Mouse (Mus musculus): ENCODE results near the gene Ovol1.
A peak's percentile ranks its signal among the peaks of the same experiment; 100 is the strongest.

The Ovol1 gene

DNA sequence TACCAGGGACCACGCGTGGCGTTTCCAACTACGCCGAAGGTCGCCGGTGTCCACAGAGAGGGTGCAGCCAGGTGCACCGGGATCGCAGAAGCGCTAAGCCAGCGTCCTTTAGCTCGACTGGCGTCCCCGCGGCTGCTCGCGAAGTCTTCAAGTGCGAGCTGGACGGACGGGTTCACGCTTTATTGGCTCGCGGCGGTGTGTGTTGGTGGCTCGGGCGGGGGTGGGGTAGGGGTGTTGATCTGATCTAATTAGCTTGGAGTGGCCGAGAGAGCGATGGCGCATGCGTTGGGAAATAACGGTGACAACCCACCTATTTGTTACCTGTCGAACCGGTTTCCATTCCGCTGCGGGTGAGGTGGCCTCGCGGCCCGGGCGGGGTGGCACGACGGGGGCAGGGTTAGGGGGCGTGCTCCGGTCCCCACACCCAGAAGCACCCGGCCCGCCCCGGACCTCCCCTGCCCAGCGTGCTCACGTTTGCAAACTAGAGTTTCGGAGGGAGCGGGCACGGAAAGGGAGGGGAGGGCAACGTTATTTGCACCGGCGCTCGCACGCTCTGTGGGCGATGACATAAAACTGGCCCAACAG lies at the start of gene Ovol1:
Ovol1 (minus strand) TSS at position 190 of the 585 bp plus-strand sequence.
- DNase-seq: peak; percentile 67 to 90

DNA sequence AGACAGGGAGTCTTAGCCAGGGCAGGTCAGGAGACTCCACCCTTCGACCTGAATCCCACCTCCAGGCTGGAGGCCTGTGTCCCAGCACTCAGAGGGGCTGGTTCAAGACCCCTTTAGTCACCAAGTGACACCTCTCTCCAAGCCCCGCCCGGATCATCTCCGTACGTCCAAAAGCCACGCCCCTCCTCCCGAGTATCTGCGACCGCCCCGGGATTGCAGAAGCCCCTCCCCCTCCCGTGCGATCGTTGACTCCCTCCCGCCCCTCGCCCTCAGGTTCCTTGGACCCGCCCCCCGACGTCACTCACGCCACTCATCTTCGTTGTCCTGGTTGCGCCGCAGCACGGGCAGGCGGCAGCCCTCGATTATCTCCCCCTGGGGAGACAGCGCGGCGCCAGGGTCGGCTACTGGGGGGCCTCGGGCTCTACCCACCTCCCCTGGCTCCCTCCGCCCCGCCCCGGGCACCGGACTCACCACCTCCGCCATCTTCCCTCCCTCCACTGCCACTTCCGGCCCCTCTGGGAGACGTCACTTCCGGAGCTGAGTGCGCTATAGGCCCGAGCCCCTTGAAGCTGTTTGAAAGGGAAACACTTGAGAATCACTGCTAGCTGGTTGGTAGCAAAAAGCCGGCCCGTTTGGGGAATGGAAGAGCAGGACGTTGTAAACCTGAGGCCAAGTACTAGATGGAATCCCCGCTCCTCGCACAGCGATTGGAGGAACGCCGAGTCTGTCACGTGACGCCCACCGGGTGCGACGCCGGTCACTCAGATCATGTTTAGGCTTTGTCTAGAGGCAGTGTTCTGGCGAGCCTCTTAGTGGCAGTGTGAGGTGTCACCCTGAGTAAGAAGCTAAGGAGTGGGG lies 49.3 kb upstream of the Ovol1 start, which contains the start of gene Kat5:
Kat5 (minus strand) TSS at position 691 of the 858 bp plus-strand sequence.
- DNase-seq: peak; percentile 95 to 96

DNA sequence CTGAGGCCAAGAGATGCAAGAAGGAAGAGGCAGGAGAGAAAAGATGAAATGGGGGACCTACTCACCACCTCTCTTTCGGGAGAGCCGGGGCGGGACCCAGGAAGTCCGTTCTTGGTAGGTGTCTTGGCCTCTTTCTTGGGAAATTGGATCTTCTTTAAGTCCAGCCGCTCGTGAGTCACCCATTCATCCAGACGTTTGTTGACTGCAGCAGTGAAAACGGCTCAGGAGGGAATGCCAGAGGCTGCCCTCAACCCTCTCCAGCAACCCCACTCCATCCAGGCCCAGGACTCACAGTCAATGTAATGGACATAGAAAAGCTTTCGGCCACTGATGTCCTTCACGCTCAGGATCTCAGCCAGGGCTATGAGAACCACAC lies 48.7 kb upstream of the Ovol1 start:
- no peak for DNase-seq

DNA sequence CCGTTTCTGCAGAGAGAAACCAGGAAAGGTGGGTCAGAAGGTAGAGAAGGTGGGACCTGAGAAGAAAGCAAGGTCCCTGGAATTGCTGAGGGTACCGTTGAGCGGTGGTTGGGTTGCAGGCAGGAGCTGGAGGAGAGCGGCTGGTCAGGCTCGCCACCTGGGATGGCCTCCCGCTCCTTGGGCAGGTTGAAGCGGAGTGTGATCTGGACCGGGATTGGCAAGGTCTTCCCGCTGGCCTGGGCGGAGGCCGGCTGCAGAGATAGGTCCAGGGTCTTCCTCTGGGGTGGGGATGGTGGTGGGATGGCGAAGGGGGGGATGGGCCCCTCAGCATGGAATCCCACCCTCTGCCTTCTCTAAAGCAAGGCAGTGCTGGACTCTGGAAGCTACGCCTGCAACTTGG lies 48.3 kb upstream of the Ovol1 start:
- no peak for DNase-seq

DNA sequence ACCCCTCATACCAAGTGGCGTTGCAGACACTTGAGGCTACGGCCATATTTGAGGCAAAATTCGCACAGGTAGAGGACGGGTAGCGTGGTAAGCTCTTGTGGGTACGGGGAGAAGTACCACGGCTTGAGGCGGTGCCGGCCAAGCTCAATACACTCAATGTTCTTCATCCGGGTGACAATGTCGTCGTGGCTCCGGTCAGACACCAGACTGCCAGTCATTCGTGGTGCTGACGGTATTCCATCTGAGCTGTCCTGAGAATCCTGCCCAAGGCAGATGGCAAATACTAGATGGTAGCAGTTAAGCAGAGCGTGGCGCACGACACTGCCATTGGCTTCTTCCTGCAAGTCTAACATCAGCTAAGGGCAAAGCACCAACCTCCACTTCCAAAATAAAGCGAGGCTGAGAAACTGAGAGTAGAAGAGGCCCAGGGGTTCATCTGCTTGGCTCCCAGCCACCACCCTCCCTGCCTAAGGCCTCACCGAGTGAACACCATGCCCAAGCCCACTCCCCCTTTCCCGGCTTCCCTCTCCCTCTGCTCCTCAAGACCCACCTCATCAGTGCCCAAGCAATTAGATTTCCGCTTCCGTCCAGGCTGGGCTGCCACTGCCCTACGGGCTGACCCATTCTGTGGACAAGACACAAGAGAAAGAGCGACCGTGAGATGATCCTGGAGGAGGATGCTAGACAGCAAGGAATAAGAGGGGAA lies 47.4 kb upstream of the Ovol1 start:
- DNase-seq: no peak

DNA sequence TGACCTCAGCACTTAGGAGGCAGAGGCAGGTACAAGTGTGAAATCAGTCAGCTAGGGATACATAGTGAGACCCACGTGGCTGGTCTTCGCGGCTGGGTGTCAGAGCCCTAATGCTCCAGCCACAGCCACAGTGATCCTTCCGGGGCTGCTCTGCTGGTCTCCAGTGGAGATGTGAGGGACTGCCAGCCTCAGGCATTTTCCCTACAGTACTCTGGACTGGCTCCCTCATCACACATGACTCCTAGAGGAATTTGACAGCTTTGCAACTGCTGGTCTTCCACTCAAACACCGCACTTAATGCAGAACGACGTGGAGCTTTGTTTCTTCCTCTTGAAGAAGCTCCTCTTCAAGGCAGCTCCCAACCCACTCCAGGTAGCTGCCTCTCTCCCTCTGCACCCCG lies 45.8 kb upstream of the Ovol1 start:
- DNase-seq: no peak

DNA sequence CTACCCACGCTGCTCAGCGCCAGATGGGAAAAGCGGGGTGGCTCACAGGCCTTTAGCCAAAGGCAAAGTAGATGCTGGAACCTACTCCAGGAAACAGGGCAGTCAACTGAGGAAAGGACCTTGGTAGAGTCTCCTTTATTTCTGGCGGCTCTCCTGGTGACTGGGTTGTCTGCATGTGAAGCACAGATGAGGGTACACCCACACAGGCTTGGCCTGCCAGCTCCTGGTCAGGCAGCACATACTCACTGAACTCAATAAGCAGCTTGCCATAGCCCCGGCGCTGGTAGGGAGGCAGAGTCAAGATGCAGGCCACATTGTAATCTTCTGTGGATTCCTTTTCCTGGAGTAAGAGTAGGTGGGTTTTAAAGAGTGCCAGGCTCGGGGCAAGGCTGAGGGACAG lies 44.7 kb upstream of the Ovol1 start:
- no peak for DNase-seq

DNA sequence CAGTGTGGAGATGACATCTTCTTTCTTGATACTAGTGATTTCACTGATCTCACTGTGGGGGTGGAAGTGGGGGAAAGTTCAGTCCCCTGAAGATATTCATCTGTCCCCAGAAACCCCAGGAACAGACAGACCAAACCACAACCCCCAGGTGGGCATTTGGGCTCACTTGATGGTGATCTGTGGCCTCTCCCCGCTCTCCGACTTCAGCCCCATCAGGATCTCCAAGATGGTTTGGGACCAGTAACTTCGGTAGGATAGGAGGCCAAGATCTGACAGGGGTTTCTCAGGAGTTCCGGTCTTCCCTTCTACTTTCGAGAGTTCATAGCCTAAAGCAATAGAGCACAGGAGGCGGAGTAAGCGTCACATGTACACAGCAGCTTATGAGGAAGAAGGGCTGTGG lies 43.2 kb upstream of the Ovol1 start:
- no peak for DNase-seq

DNA sequence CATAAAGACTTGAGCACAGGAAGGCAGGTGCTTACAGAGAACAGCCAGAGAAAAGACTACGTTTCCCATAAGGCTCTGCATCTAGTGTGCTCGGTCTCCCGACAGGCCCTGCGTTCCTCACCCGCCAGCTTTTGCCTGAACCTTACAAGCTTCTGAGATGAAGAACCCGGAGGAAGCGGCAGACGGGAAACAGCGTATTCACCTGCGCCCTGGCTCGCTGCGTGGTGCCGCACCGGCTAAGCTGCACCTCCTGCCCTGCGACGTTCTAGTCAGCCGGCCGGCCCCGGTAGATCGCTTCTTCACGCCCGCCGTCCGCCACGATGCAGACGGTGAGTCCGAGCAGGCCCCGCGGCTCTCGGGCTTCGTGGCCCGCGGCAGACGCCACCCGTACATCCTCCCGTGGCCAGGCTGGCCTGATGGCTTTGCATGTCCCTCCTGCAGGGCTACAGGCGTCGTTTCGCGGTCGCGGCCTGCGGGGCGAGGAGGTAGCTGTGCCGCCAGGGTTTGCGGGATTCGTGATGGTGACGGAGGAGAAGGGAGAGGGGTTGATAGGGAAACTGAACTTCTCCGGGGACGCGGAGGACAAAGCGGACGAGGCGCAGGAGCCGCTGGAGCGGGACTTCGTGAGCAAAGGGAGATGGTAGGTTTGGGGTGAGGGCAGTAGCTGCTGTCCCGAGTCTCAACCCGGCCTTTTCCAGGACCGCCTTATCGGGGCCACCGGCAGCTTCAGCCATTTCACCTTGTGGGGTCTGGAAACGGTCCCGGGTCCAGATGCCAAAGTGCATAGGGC lies 41.5 kb upstream of the Ovol1 start, which contains the start of gene Rnaseh2c:
Rnaseh2c (plus strand) TSS at position 122 of the 790 bp plus-strand sequence.
- peak; percentile 79 to 89 for DNase-seq

DNA sequence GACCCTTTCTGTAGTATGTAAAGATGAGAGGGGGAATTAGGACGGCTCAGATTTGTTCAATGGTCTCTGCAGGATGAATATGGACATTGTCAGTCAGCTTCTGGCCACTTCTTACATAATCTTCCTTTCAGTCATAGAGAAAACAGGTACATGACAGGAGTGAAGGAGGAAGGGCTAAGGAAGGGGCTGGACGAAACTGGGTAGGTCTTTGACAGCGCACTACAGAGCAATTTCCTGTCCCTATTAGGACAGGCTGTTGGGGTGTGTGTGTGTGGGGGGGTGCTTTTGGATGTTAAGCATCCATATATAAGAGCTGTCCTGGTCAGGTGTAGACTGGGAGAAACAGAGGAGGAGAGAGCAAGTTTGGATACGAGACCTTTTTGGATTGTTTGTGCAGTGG lies 38.8 kb upstream of the Ovol1 start:
- no peak for DNase-seq

DNA sequence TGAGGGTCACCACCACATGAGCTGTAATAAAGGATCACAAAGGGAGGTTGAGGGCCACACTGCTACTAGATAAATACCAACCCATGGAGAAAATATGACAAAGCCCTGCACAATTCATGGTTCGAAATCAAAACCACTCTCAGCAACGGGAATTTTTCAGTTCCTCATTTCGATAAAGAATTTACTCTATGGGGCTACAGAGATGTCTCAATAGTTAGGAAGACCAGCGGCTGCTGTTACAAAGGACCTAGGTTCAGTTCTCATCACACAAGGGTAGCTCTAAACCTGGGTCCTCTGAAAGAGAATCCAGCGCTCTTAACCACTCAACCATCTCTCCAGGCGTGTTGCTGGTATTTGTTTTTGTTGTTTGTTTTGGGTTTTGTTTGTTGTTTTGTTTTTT lies 31.4 kb upstream of the Ovol1 start:
- no peak for DNase-seq

DNA sequence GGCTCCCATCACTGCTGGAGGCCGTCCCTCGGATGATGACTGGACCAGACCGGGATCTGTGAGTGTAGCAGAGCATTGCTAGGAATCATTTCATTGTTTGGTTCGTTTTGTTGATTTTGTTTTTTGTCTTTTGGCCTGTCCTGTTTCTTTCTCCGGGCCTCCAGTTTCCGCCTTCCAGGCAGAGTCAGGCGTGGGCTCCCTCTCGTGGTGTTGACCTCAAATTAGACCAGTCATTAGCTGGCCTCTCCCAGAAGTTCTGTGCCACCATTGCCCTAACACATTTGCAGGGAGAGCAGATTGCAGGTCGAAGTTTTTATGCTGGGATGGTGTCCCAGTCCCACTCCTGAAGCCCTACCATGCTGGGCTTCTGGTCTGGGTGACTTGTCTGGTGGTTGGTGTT lies 28.7 kb upstream of the Ovol1 start:
- DNase-seq: no peak

DNA sequence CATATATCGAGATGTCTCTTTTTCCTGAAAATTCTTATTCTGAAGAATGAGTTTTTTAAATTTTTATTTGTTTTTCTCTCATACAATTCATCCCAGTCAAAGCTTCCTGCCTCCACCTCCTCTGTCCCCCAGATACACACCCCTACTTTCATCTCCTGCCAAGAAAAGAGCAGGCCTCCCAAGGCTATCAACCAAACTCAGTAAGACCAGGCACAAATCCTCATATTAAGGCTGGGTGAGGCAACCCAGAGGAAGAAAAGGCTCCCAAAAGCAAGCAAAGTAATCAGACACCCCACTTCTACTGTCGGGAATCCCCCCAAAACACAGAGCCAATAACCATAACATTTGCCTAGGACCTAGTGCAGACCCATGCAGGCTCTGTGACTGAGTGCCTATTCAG lies 21.5 kb upstream of the Ovol1 start:
- DNase-seq: no peak

DNA sequence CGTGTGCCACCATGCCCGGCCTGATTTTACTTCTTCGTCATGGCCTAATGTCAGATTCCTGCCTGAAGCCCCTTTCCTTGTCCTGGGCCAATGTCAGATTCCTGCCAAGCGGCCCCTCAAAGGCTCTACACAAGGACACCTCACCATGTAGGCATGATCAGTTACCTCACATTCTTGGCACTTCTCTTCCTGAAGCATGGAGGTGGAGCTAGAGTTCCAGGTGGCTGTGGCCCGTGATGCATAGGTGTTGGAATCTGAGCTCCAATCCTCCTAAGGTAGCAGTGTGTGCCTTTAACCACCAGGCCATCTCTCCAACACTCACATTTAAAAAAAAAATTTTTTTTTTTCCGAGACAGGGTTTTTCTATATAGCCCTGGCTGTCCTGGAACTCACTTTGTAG lies 20.3 kb upstream of the Ovol1 start:
- no peak for DNase-seq

DNA sequence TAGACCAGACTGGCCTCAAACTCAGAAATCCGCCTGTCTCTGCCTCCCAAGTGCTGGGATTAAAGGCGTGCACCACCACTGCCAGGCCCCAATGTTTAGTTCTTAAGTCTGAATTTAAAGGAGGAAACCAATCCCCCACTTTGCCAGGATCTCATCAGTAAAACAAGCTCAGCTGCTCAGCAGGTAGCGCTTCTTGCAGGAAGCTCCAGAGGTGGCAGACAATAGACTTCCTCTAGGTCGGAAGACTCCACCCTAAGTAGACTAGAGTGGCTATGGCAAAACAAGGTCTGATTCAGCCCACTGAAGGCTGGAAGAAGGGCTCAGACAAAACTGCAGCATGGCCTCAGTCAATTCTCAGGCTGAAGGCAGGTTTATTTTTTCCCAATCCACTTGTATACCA lies 19.5 kb upstream of the Ovol1 start:
- DNase-seq: no peak

DNA sequence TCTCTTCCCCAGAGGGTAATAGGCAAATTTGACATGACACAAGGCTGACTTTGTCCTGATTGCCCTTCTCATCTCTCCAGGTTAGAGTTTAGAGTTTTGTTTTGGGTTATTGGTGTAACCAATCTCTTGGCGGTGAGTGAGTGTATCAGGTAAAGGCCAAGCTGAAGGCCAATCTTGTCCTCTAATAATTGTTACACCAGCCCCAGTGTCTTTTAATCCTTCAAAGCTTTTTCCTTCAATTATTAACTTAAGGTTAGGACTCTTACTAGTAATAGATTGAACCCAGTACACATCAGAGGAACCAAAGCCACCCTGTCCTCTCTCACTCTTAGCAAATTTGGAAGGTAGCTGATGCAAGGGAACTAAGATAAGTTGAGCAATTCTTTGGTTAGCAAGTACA lies 14.9 kb upstream of the Ovol1 start:
- no peak for DNase-seq

DNA sequence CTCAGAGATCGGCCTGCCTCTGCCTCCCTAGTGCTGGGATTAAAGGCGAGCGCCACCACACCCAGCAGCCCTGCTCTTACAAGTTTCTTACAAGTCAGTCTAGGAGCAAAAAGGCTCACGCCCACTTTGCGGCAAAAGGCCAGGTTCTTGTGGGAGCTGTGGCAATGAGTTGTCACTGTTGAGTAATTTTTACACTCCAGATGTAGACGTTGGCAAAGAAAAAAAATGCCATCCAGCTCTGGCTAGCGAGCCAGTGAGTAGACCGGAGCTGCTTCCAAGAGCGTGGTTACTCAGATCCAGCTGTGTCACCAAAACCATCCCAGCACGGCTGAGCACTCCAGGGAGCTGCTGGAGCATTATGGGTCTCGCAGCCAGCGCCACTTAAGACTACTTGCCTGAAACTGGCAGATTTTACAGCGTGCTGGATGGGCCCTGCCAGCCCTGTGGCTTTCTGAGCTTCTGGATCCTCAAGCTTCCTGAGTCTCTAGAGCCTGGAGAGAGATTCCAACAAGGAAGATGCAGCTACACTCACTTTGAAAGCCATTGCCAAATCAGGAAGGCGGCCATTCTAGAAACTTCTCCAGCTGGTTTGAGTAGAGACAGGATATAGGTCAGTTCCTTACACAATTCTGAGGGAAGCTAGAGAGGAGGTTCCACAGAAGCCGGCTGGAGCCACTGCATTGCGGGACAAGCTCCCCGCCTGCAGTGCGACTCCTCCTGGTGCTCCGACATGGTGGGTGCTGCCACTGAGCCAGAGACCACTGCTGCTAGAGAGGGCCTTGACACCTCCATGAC lies 12.1 kb upstream of the Ovol1 start:
- peak; percentile 61 to 79 for DNase-seq

DNA sequence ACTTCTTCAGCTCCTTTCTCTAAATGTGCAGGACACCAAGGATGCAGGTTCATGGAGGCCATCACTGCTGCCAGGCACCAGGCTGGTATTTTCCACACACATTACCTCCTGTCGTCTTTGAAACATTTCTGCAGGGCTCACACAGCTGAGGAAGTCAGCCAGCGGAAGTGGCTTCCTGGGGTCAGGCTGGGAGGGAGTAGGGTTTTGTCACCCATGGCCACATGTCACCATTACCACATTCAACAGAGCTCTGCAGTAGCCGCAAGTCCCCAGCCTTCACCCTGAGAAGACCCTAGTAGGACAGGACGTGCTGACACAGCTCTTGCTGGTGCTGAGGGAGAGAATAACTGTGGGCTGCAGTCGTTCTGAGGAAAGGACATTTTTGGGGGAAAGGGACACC lies 11.4 kb upstream of the Ovol1 start:
- peak; percentile 24 to 65 for DNase-seq

DNA sequence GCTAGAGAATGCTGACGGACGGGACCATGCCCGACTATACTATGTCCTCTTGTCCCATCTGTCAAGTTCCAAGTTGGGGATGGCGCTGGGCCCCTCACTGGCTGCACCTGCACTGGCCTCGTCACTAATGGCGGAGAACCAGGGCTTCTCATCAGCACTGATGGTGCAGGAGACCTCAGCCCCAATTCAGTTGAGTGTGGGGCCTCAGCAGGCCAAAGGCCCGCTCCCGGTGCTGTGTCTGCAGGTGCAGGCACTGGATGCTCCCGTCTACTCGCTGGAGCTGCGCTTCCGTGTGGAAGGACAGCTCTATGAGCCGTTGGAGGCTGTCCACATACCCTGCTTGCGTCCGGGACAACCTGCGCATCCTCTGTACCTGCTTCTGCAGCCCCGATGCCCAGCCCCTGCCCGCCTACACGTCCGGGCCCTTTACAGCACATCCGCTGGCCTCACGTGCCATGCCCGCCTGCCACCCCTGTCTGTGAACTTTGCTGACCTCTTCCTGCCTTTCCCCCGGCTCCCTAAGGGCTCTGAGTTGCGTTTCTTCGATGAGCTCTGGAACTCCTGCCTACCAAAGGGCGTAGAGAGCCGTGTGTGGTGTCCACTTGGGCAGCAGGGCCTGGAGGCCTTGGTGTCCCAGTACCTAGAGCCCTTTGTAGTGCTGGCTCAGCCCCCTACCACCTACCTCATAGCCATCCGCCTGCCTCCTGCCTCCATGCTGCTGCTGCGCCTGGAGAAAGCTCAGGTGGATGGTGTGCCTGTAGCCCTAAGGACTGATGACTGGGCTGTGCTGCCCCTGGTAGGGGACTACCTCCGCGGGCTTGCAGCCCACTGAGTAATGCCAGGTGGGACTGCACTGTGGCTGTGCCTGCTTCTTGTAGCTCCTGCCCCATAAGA lies 10.2 kb upstream of the Ovol1 start:
- peak in 1 of 2 experiments; percentile 34 for DNase-seq

DNA sequence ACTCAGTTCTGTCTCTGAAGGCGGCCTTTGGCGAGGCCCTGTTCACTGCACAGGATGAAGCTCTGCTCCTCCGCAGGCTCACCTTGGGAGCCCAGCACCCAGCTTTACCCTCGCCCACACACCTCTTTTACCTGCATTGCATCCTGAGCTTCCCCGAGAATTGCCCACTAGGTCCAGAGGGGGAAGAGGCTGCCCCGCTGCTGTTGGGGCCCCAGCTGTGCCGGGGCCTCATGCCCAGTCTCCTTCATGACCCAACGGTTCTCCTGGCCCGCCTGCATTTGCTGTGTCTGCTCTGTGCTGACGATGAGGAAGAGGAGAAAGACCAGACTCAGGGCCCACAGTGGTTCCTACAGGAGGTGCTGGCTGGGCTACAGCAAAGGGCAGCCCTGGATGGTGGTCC lies 9.1 kb upstream of the Ovol1 start:
- no peak for DNase-seq
